Mouse (Mus musculus) fat pad, adult 2 months (tissue): ENCODE measurements around the gene Hyal6.

Experiments used
- DNase-seq: peaks from one replicate; pipeline ENCODE4 v3.0.0-alpha.2; 2011; ENCODE audit warnings: low read depth, low spot score; ENCODE audit errors: extremely low read depth

Gene Hyal6

GRCm38 (mm10) chr6:24732945-24733344 lies at the start of gene Hyal6:
Gene Hyal6 (plus strand): TSS chr6:24733245.
- no peak for DNase-seq

DNA sequence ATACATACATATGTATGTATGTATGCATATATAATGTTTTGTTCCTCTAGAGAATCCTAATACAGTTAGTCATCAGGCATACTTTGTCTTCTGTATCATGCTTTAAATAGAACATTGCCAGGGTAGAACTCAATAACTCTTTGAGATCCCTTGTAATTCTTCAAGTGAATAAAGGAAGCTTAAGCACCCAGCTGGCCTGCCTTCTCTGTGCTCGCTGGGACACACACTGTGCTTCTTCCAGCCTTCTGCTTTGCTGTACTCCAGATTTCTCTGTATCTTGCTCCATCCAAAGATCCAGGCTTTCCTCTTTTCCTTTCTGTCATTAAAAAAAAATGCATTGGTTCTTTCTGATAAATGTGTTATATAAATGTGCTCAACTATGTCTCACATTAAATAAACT lies 45.2 kb upstream of the Hyal6 start:
- DNase-seq: no peak

DNA sequence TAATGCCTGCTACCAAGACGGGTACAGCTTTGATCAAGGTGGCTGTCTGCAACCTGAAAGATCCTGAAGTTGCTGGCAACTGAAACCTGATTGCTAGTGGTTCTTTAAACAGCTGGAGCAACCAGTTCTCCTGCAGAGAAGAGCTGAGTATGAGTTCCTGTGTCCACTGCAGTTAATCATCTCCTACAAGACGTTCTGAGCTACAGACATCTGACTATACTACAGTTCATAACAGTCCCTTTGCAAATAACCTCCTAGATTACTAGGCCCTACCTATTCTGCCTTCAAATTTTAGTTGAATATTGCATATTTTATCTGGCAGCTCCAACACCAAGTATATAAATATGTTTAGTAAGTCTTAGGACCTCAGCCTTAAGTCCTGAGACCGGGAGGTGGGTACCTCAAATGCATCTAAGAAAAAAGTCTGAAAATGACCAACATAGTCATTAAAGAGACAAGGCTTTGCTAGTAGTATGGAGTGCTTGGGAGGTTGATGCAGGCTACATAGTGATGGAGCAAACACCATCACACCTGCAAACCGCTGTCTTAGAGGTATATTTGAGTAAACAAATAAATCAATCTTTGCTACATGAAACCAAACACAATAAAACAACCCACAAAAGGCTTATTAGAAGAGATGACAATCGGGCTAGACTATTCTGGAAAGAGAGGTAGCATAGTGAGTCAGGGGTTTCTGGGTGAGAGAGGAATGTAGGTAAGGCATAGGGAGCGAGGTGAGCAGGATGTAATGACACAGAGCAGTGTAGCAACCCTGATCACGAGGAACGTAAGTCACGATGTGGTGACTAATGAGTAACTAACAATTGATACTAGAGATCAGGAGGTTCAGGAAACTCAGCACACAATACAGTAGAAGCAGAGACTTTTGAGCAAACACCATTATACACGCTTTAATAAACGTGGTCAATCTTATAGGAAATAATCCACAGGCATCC lies 38.3 kb upstream of the Hyal6 start:
- no peak for DNase-seq

- DNase-seq: no peak
Observed at GRCm38 (mm10) chr6:24696117-24696516, 36.9 kb upstream of the Hyal6 start.

- no peak for DNase-seq
Observed at GRCm38 (mm10) chr6:24697216-24697615, 35.8 kb upstream of the Hyal6 start.

- DNase-seq: no peak
Observed at GRCm38 (mm10) chr6:24707090-24707489, 26.0 kb upstream of the Hyal6 start.

DNA sequence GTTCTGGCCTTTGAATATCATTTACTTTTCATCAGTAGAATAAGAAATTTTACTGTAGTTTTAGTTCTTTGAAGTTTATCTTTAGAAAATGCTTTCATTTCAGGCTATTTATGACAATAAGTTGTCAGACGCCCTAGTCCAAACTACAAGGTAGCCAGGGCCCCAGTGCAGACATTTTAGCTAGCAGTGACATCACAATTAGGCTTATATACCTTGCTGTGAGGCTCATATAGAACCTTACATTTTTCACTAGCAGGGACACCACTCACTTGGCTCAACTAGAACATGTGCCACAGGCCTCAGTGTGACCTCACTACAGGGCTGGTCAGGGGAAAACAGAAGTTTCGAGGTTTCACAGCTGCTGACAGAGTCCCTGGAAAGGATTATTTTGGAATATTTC lies 25.5 kb upstream of the Hyal6 start:
- DNase-seq: no peak

GRCm38 (mm10) chr6:24721317-24722099 lies 11.5 kb upstream of the Hyal6 start:
- DNase-seq: peak; percentile 10

DNA sequence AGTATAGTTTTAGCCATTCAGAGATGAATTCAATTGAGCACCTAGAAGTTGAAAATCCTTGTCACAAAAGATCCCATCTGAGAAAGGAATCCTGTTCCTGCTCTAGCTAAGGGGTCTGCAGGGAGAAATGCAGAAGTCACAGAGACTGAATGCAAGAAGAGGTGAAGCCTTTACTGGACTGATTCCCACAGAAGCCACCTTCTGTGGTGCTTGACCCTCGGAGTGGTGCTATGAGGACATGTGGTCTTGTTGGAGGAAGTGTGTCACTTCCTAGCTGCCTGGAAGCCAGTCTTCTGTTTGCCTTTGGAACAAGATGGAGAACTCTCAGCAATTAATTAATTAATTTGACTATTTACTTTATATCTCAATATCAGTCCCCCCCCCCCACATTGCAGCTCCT lies 4.9 kb upstream of the Hyal6 start:
- DNase-seq: no peak

GRCm38 (mm10) chr6:24734565-24734964 lies 1.5 kb downstream of the Hyal6 start:
- DNase-seq: no peak

- no peak for DNase-seq
Observed at GRCm38 (mm10) chr6:24748029-24748428, 15.0 kb downstream of the Hyal6 start, which contains the start of gene Hyal4. Gene Hyal4 (plus strand): TSS chr6:24748329.

- no peak for DNase-seq
Observed at GRCm38 (mm10) chr6:24759281-24759680, 26.2 kb downstream of the Hyal6 start.

DNA sequence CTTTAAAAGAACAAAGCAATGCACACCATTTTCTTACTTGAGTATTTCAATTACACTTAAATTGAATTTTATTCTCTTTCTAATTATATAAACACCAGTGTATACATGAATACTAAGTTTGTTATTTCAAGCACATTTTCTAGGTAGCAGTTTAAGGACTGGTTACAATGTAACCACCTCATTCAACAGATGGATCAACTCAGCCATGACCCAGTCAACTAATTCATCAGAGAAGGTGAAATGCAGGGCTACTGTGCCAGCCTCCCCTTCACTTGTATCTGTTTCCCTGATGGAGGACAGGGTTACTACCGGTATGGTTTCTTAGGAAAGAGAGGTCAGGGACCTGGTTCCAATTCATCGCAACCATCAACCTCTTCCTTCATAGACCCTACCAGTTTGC lies 33.2 kb downstream of the Hyal6 start:
- no peak for DNase-seq

- no peak for DNase-seq
Observed at GRCm38 (mm10) chr6:24779182-24779581, 46.1 kb downstream of the Hyal6 start.

- no peak for DNase-seq
Observed at GRCm38 (mm10) chr6:24790888-24791287, 57.8 kb downstream of the Hyal6 start, which contains the start of gene Spam1. Gene Spam1 (plus strand): TSS chr6:24791188.
